Mouse (Mus musculus): ENCODE measurements around the gene Klf3. TPM values are rescaled to one million over a fixed set of nuclear protein-coding genes. Genes with fewer than 3 reads are reported as not detected.

The Klf3 gene
- 10 to 100 TPM in 2 of 4 experiments, 1 to 10 TPM in 2; 6.7 to 16.3 (median 10.1) TPM for total RNA-seq (2022)

GRCm38 (mm10) chr5:64802795-64803719 is at the start of gene Klf3:
Gene Klf3 (plus strand): TSS chr5:64803388.
- peak; percentile 88 to 96 for DNase-seq (ENCODE audit: low spot score in 2 of 2)

GRCm38 (mm10) chr5:64762295-64762694 is 40.9 kb upstream of the Klf3 start:
- DNase-seq (ENCODE audit: low spot score in 2 of 2), result no peak

- DNase-seq (ENCODE audit: low spot score in 2 of 2), result no peak
These were observed 38.7 kb upstream of the Klf3 start for GRCm38 (mm10) chr5:64764452-64764851.

GRCm38 (mm10) chr5:64765765-64766164 is 37.4 kb upstream of the Klf3 start:
- no peak for DNase-seq (ENCODE audit: low spot score in 2 of 2)

DNA sequence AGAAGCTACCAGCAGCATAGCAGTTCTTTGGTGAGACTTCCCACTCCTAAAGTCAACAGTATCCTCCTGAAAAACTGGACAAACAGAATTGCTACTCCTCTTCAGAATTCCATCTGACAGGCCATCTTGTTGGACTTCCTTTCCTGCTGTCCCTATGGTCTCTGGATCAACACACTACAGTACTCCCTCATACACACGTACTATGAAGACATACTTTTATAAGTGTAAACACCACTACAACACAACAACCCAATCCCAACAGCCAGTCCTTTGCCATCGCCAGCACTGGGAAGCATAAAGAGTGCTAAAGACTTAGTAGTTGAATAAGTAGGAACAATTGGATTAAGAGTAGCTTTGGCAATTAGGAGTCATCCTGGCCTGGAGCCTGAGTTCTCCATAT is 36.6 kb upstream of the Klf3 start:
- no peak for DNase-seq (ENCODE audit: low spot score in 2 of 2)

GRCm38 (mm10) chr5:64771619-64772018 is 31.6 kb upstream of the Klf3 start:
- DNase-seq (ENCODE audit: low spot score in 2 of 2), result no peak

- DNase-seq (ENCODE audit: low spot score in 2 of 2), result no peak
These were observed 25.0 kb upstream of the Klf3 start for GRCm38 (mm10) chr5:64778211-64778610.

- DNase-seq (ENCODE audit: low spot score in 2 of 2), result no peak
These were observed 23.9 kb upstream of the Klf3 start for GRCm38 (mm10) chr5:64779285-64779684.

DNA sequence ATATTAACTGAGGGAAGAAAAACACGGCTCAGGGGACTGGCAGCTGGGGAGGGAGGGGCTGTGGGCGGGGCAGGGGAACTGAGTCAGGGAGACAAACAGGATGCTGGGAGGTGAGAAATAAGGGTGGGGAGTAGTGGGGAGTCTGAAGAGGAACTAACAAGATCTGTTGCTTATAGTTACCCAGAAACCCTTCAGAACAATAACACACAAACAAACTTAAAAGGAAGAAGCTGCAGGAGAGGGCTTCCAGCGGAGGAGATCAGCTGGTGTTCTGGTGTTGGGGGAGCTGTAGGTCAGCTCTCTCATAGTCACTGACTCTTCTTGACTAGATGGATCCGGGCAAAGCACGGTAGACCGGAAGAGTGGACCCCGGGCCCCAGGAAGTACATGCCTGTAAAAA is 22.4 kb upstream of the Klf3 start:
- no peak for DNase-seq (ENCODE audit: low spot score in 2 of 2)

DNA sequence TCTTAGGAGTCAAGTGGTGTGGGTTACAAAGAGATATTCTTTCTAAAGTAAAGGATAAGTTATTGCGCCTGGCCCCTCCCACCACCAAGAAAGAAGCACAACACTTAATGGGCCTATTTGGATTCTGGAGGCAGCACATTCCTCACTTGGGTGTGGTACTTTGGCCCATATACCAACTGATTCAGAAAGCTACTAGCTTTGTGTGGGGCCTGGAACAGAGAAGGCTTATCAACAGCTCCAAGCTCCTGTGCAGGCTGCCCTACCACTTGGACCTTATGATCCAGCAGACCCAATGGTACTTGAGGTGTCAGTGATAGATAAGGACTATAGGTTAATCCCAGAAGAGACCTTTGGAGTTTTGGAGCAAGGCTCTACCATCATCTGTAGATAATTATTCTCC is 15.0 kb upstream of the Klf3 start:
- DNase-seq (ENCODE audit: low spot score in 2 of 2), result no peak

- DNase-seq (ENCODE audit: low spot score in 2 of 2), result no peak
These were observed 5.0 kb upstream of the Klf3 start for GRCm38 (mm10) chr5:64798209-64798608.

DNA sequence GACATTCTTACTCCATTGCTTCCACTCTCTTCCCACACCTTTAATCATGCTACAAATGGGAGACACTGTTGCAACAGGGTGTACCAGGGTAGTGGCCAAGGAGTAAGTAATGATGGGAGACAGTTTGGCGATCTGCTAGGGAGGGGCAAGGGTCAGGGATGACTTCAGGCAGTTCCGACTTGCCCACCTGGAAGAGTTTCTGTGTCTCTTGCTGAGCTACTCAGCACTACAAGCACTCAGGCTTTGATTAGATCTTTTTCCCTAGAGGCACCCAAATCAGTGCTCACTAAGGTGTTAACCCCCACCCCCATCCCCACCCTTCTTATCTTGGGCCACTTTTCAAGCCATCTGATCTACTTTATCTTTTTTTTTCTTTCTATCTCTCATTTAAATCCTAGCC is 1.6 kb upstream of the Klf3 start:
- no peak for DNase-seq (ENCODE audit: low spot score in 2 of 2)

GRCm38 (mm10) chr5:64802143-64802542 is 1.0 kb upstream of the Klf3 start:
- DNase-seq (ENCODE audit: low spot score in 2 of 2), result no peak

DNA sequence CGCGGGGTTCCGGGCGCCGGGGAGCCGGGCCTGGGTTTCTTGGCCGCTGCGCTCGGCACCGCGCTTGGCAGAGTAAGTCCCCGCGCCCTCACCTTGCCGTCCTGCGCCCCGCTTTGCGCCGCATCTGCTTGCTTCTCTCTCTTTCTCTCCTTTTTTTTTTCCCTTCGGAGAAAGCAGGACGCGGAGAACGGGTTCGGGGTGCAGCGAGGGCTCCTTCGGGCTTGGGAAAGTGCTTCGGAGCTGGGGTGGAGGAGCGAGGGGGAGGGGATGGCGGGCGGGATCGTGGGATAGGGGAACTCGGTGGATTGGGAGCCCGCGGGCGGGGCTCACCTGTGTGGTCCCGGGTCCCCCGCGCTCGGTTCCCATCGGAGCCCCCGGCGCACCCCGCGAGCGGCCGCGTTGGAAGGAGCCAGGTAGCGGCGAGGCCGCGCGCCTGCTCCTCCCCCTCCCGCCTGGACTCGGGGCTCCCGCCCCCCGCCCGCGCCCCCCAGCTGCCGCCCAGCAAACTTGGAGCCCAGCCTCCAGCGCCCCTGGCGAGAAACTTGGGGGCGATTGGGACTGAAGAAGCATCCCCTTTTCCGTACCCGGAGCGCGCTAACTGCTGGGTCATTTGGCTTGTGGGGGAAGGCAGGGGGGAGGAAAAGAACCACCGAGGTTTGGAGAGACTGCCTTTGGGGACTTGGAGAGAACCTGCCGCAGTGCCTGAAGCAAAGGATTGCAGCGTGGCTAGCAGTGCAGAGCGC is 703 bp downstream of the Klf3 start:
- no peak for DNase-seq (ENCODE audit: low spot score in 2 of 2)

GRCm38 (mm10) chr5:64805131-64805872 is 2.1 kb downstream of the Klf3 start:
- DNase-seq (ENCODE audit: low spot score in 2 of 2), result no peak

DNA sequence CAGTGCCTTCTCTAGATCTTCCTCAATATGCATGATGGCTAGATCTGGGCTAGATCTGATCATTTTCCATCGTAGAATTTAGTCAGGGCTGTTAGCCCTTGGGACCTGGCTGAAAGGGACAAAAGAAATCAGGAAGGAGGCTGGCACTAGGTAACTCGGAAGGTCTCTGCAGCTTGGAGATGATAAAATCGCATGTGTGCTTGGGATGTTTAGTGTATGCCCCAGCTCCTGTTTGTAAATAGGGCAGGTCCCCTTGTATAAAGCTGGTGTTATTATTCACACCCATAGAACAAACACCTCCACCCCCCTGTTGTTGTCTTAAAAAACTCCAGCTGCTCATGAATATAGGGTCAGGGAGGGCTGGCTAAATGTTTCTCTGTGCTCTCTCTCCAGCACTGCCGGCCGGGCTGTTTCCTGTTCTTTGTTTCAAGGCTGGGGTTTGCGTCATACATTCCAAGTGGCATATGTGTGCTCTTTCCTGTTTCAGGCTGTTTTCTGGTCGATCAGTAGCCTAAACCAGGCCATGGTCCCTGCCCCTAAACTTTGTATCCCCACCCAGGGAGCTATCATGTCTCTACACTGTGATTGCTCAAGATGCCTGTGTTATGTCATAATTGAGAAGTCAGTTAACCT is 2.8 kb downstream of the Klf3 start:
- peak; percentile 51 to 53 for DNase-seq (ENCODE audit: low spot score in 2 of 2)

DNA sequence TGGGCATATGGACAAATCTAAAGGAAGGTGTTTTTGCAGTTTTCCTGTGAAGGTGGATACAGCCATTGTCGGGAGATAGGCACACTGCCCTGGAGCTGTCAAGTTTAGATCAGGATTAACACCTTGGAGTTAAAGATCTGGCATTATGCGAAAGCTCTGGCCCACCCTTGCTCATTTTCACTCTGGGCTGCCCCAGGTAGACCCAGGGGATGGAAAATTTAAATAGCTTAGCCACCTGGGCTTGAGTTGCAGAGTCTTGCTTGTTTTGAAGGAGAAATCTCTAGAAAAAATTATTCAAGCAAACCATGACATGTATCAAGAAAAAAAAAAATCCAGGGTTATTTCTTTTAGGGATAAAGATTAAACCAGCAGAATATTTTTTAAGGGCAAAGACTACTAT is 3.4 kb downstream of the Klf3 start:
- DNase-seq (ENCODE audit: low spot score in 2 of 2), result no peak

DNA sequence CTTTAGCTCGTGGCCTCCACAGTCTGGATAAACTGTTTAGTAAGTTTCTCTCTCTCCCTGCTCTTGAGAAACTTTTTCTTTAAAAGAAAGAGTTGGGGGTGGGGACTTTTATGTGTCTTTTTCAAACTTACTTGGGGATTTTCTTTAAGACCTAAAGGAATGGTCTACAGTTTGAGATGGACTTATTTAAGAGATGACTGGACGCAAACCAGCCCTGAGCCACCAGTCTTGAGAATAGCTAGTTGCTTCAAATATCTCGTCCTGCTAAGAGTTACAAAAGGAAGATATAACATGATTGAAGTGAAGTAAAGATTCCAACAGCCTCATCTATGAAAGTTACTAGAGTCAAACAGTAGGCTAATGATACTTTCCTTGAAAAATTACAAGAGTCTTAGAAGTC is 4.0 kb downstream of the Klf3 start:
- DNase-seq (ENCODE audit: low spot score in 2 of 2), result no peak

- DNase-seq (ENCODE audit: low spot score in 2 of 2), result no peak
These were observed 4.4 kb downstream of the Klf3 start for GRCm38 (mm10) chr5:64807603-64808002.

GRCm38 (mm10) chr5:64808106-64809010 is 5.2 kb downstream of the Klf3 start:
- DNase-seq (ENCODE audit: low spot score in 2 of 2), result no peak

Data from gastrocnemius, adult 8-10 months (tissue).